Mouse (Mus musculus) CH12.LX (cell line): ENCODE results near the gene Zmynd15.
"Not testable (repeated sequence)": the region's sequence is repeated elsewhere in the genome, so short reads cannot be mapped to it uniquely, and the experiment has no call there.

ENCODE experiments used
- CHD2 ChIP-seq: IDR thresholded peaks from 2 replicates; pipeline ENCODE4 v1.6.1; 2011; ENCODE audit warnings: low read length, improper control_type of control experiment
- CTCF ChIP-seq, 2 experiments: IDR thresholded peaks in 1 of 2; conservative IDR thresholded peaks in 1 of 2; 2 replicates each; pipeline ENCODE4 v1.5.1; 2011 to 2012; ENCODE audit warnings: low read depth in 2 of 2, low read length in 2 of 2, improper control_type of control experiment in 1 of 2, inconsistent platforms in 1 of 2, mild to moderate bottlenecking in 1 of 2, moderate library complexity in 1 of 2
- ELF1 ChIP-seq: IDR thresholded peaks from 2 replicates; pipeline ENCODE4 v1.6.1; 2014; ENCODE audit warnings: low read depth, mild to moderate bottlenecking, inconsistent platforms, low read length, improper control_type of control experiment
- GABPA ChIP-seq: IDR thresholded peaks from 2 replicates; pipeline ENCODE4 v1.6.1; 2012; ENCODE audit warnings: low read depth, low read length, improper control_type of control experiment, inconsistent platforms; ENCODE audit not compliant: insufficient replicate concordance
- MEF2A ChIP-seq: IDR thresholded peaks from 2 replicates; pipeline ENCODE4 v1.6.1; 2014; ENCODE audit warnings: low read depth, mild to moderate bottlenecking, inconsistent platforms, low read length, improper control_type of control experiment, borderline replicate concordance
- MXI1 ChIP-seq: IDR thresholded peaks from 2 replicates; pipeline ENCODE4 v1.6.1; 2011; ENCODE audit warnings: mild to moderate bottlenecking, low read depth, low read length, improper control_type of control experiment
- MYC ChIP-seq: IDR thresholded peaks from 2 replicates; pipeline ENCODE4 v1.6.1; 2011; ENCODE audit warnings: low read depth, mild to moderate bottlenecking, improper control_type of control experiment, low read length
- NRF1 ChIP-seq: IDR thresholded peaks from 2 replicates; pipeline ENCODE4 v1.6.1; 2014; ENCODE audit warnings: low read depth, mild to moderate bottlenecking, inconsistent platforms, low read length, improper control_type of control experiment, moderate library complexity
- POLR2A ChIP-seq: IDR thresholded peaks from 2 replicates; pipeline ENCODE4 v1.6.1; 2011; ENCODE audit warnings: low read depth, mild to moderate bottlenecking, improper control_type of control experiment, low read length
- POLR2AphosphoS2 ChIP-seq: IDR thresholded peaks from 2 replicates; pipeline ENCODE4 v1.6.1; 2011; ENCODE audit warnings: low read depth, low read length, improper control_type of control experiment
- ZC3H11A ChIP-seq: IDR thresholded peaks from 2 replicates; pipeline ENCODE4 v1.6.1; 2012; ENCODE audit warnings: low read depth, mild to moderate bottlenecking, inconsistent platforms, low read length, improper control_type of control experiment

- not testable (repeated sequence) for TF ChIP-seq MYC; ZC3H11A; NRF1; POLR2AphosphoS2; ELF1; GABPA; MXI1; MEF2A; POLR2A; CHD2; CTCF (conservative IDR thresholded peaks at IDR 0.05 in 1 of 2, IDR thresholded peaks at IDR 0.05 in 1 of 2; ENCODE audit: low read depth in 2 of 2, low read length in 2 of 2)
These were observed 32.6 kb upstream of the Zmynd15 start for GRCm38 (mm10) chr11:70426598-70426997.
